Mouse (Mus musculus): ENCODE measurements around the gene Tmsb15a.

- no peak for TF ChIP-seq CTCF (conservative IDR thresholded peaks at IDR 0.05; ENCODE audit: insufficient read depth, insufficient read length, low read depth, low read length)
- no peak for TF ChIP-seq POLR2A (IDR thresholded peaks at IDR 0.05; ENCODE audit: low read depth, low read length)
Observed at GRCm38 (mm10) chrX:135687802-135688201, 37.3 kb downstream of the Tmsb15a start.

Measured in kidney, adult 2 months (tissue).